In genomic region chr2:5161002-5161745, GRCm38 (mm10) we compare ENCODE assay signal across 10 mouse cellular contexts. TPM values are rescaled to one million over a fixed set of nuclear protein-coding genes. Genes with fewer than 3 reads are reported as not detected.
DNase-seq lines count a peak whose midpoint lies in the region; ATAC-seq and TF ChIP-seq lines count a peak whose summit lies in the region.
"Had no signal": no experiment of that assay in that cellular context is flagged by ENCODE, and none has a peak within 500 bp of the region (broad histone marks: within the 10 kb centered on the region; RNA-seq: fewer than 3 reads in every experiment).

No protein-coding gene starts in this region.

- WGBS in heart, embryonic 10.5 days: 65% methylated on average over 11 of the region's 11 CpGs
- 71% methylated on average over 11 of the region's 11 CpGs for WGBS in heart, embryonic 11.5 days (ENCODE audit: insufficient replicate concordance)

- no peak overlapping the region for H3K4me2 ChIP-seq in heart, embryonic 11.5 days
- H3K4me2 ChIP-seq: liver, embryonic 15.5 days had no signal

- no peaks in the 10 kb centered on the region for H3K27me3 ChIP-seq in heart, embryonic 10.5 days (ENCODE audit: insufficient read depth, poor library complexity, severe bottlenecking)
- H3K27me3 ChIP-seq in heart, embryonic 11.5 days (ENCODE audit: control insufficient read depth, insufficient read depth, low read length): no peaks in the 10 kb centered on the region
- no peaks in the 10 kb centered on the region for H3K27me3 ChIP-seq in testis, adult 2 months (ENCODE audit: control insufficient read depth, insufficient read depth, low read length)
- no peaks in the 10 kb centered on the region for H3K27me3 ChIP-seq in splenic B cell, adult 2 months (ENCODE audit: control insufficient read depth, insufficient read depth, low read length, poor library complexity, severe bottlenecking)
- H3K27me3 ChIP-seq: liver, embryonic 15.5 days had no signal

- peak; percentile 45; the same call in 1 of the 2 replicates for TF ChIP-seq CTCF in testis, adult 2 months (IDR thresholded peaks at IDR 0.05; ENCODE audit: control insufficient read depth, insufficient read depth, insufficient replicate concordance, low read depth, low read length)
- 0 out of 2 replicates have a peak, but pooled peaks have one; percentile 32 for TF ChIP-seq CTCF in cortical plate, adult 2 months (IDR thresholded peaks at IDR 0.05; ENCODE audit: extremely low read depth, insufficient read depth, low read length)

- no peaks in the 10 kb centered on the region for H3K9me3 ChIP-seq in heart, embryonic 10.5 days
- H3K9me3 ChIP-seq in heart, embryonic 11.5 days (replicated peaks; ENCODE audit: control insufficient read depth, low read length): no peaks in the 10 kb centered on the region
- H3K9me3 ChIP-seq: liver, embryonic 15.5 days had no signal

- H3K27ac ChIP-seq in heart, embryonic 10.5 days: 0 out of 2 replicates have a peak overlapping the region, but pooled peaks have one; percentile 16
- H3K27ac ChIP-seq in heart, embryonic 11.5 days (ENCODE audit: low read depth, low read length): no peak overlapping the region
- no peak overlapping the region for H3K27ac ChIP-seq in testis, adult 2 months (ENCODE audit: control insufficient read depth, insufficient read depth, low read depth, low read length)
- H3K27ac ChIP-seq in cortical plate, adult 2 months (ENCODE audit: insufficient read depth, low read length): no peak overlapping the region
- H3K27ac ChIP-seq: liver, embryonic 15.5 days had no signal

- H3K9ac ChIP-seq in heart, embryonic 11.5 days (ENCODE audit: low read depth, low read length): no peak overlapping the region
- H3K9ac ChIP-seq: liver, embryonic 15.5 days had no signal

- H3K4me3 ChIP-seq in heart, embryonic 10.5 days: no peak overlapping the region
- no peak overlapping the region for H3K4me3 ChIP-seq in heart, embryonic 11.5 days (ENCODE audit: low read depth, low read length)
- H3K4me3 ChIP-seq in testis, adult 2 months (ENCODE audit: control insufficient read depth, low read depth, low read length): no peak overlapping the region
- H3K4me3 ChIP-seq in cortical plate, adult 2 months (ENCODE audit: insufficient read depth, low read length): no peak overlapping the region
- H3K4me3 ChIP-seq: liver, embryonic 15.5 days had no signal

- no peaks in the 10 kb centered on the region for H3K36me3 ChIP-seq in heart, embryonic 10.5 days
- no peaks in the 10 kb centered on the region for H3K36me3 ChIP-seq in heart, embryonic 11.5 days (ENCODE audit: control insufficient read depth, insufficient read depth, low read length)
- no peaks in the 10 kb centered on the region for H3K36me3 ChIP-seq in testis, adult 2 months (ENCODE audit: control insufficient read depth, insufficient read depth, low read length)
- H3K36me3 ChIP-seq in splenic B cell, adult 2 months (ENCODE audit: control insufficient read depth, insufficient read depth, low read length, poor library complexity, severe bottlenecking): no peaks in the 10 kb centered on the region
- H3K36me3 ChIP-seq: liver, embryonic 15.5 days had no signal

- peaks cover 25% of the 10 kb centered on the region for H3K4me1 ChIP-seq in heart, embryonic 10.5 days
- H3K4me1 ChIP-seq in heart, embryonic 11.5 days (ENCODE audit: control insufficient read depth, insufficient read depth, low read length): 0 out of 2 replicates have a peak, but pooled peaks cover 2% of the 10 kb centered on the region
- H3K4me1 ChIP-seq in testis, adult 2 months (ENCODE audit: control insufficient read depth, insufficient read depth, low read length): no peaks in the 10 kb centered on the region
- peaks cover 6% of the 10 kb centered on the region; the same call in 1 of the 2 replicates for H3K4me1 ChIP-seq in cortical plate, adult 2 months (ENCODE audit: control insufficient read depth, insufficient read depth, low read length)

- DNase-seq in heart, embryonic 10.5 days (ENCODE audit: low spot score): no peak
- DNase-seq in testis, postnatal 14 days (ENCODE audit: low spot score): no peak
- peak; percentile 18 for DNase-seq in splenic B cell, adult 2 months (ENCODE audit: low read depth, low spot score)
- no peak for DNase-seq in right cerebral cortex, postnatal 4 days
- DNase-seq in layer of hippocampus, adult 8-10 months (ENCODE audit: low spot score in 2 of 2): no peak

- TF ChIP-seq POLR2A in testis, adult 2 months (IDR thresholded peaks at IDR 0.05; ENCODE audit: control insufficient read depth, low read depth, low read length): no peak
- TF ChIP-seq POLR2A in cortical plate, adult 2 months (IDR thresholded peaks at IDR 0.05; ENCODE audit: extremely low read depth, insufficient read depth, low read length): no peak

- no peak for ATAC-seq in heart, embryonic 11.5 days (replicated peaks; ENCODE audit: insufficient number of reproducible peaks, low FRiP score, low TSS enrichment)

RNA-seq across cellular contexts. Expression of gene Ccdc3, which starts 23.6 kb away (rescaled TPM):
- 3.4 and 5.3 TPM in 2 replicates for polyA plus RNA-seq in heart, embryonic 10.5 days (2016; fragmentation: Nextera tagmentation; extraction: Ambion mirVana)
- polyA plus RNA-seq in heart, embryonic 11.5 days (2014; fragmentation: Nextera tagmentation; extraction: Ambion mirVana): 7.9 and 9.3 TPM in 2 replicates
- polyA plus RNA-seq in testis, adult 2 months (2012; rRNA removed): 0.94 and 1.2 TPM in 2 replicates
- polyA plus RNA-seq in cortical plate, adult 2 months (2012; rRNA removed): 8.6 and 11.4 TPM in 2 replicates
- total RNA-seq in layer of hippocampus, adult 8-10 months (2022): 10 to 100 TPM; 11.1 to 13.7 (median 12.0) TPM
- total RNA-seq: neutrophil, adult 5-6 weeks had no signal
